Mouse (Mus musculus): ENCODE results near the gene Slc35f1.

DNA sequence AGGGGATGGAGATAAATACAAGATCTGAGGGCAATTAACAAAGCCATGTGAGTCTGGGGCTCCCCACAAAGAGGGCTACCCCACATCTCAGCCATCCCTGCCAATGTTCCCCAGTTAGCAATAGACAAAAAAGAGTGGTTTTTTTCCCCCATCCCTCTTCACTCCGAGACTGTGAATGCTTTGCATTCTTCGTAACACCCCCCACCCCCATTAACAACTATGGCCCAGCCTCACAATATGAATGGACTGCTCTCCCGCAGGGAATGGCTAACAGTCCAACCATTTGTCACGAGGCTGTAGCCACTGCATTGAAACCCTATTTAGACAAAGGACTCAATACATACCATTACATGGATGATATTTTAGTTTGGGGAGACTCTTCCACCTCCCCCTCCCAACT is 338.1 kb downstream of the Slc35f1 start:
- TF ChIP-seq CTCF (IDR thresholded peaks at IDR 0.05; ENCODE audit: borderline replicate concordance, extremely low read depth, insufficient read depth, insufficient read length) (no peak), POLR2A (IDR thresholded peaks at IDR 0.05; ENCODE audit: borderline replicate concordance, extremely low read depth, insufficient read depth, insufficient read length, poor library complexity, severe bottlenecking) (no peak)
